Mouse (Mus musculus): ENCODE results near the gene Wdr74.

GRCm38 (mm10) chr19:8740603-8741002 is 5.0 kb downstream of the Wdr74 start, which contains the start of gene 1700092M07Rik:
- TF ChIP-seq POLR2A (IDR thresholded peaks at IDR 0.05; ENCODE audit: low read depth, low read length) (no peak), CTCF (conservative IDR thresholded peaks at IDR 0.05 in 1 of 2, IDR thresholded peaks at IDR 0.05 in 1 of 2; ENCODE audit: low read depth in 2 of 2, low read length in 2 of 2) (no peak), POLR2AphosphoS2 (IDR thresholded peaks at IDR 0.05; ENCODE audit: low read depth, low read length) (no peak), TCF12 (IDR thresholded peaks at IDR 0.05; ENCODE audit: low read depth, low read length) (no peak), UBTF (IDR thresholded peaks at IDR 0.05; ENCODE audit: low read depth, low read length) (no peak), NELFE (IDR thresholded peaks at IDR 0.05; ENCODE audit: low read depth, low read length) (no peak), ZNF384 (IDR thresholded peaks at IDR 0.05; ENCODE audit: low read depth, low read length) (no peak)
